Mouse (Mus musculus) limb, embryonic 15.5 days (tissue): ENCODE results near the gene Foxp1. TPM values are rescaled to one million over a fixed set of nuclear protein-coding genes. Genes with fewer than 3 reads are reported as not detected.

Experiments
- ATAC-seq: fragments of 200-750 bp; cut with Nextera tagmentation; 2 replicates; pipeline ENCODE4 v1.8.0; 2017; ENCODE audit warnings: low read depth, moderate TSS enrichment; ENCODE audit not compliant: insufficient number of reproducible peaks, low FRiP score, low TSS enrichment
- H3K27ac ChIP-seq: fragments of 300-500 bp; sonication (generic); 2 replicates; pipeline ENCODE4 v1.5.1; 2015; ENCODE audit warnings: moderate library complexity, mild to moderate bottlenecking, inconsistent platforms
- H3K27me3 ChIP-seq: fragments of 300-500 bp; sonication (generic); 2 replicates; pipeline ENCODE4 v1.6.1; 2015; ENCODE audit warnings: inconsistent platforms
- H3K36me3 ChIP-seq: fragments of 300-500 bp; sonication (generic); 2 replicates; pipeline ENCODE4 v1.6.1; 2015; ENCODE audit warnings: inconsistent platforms
- H3K4me1 ChIP-seq: fragments of 300-500 bp; sonication (generic); 2 replicates; pipeline ENCODE4 v1.6.1; 2015; ENCODE audit warnings: inconsistent platforms
- H3K4me2 ChIP-seq: fragments of 300-500 bp; sonication (generic); 2 replicates; pipeline ENCODE4 v1.6.1; 2015; ENCODE audit warnings: mild to moderate bottlenecking, inconsistent platforms
- H3K4me3 ChIP-seq: fragments of 300-500 bp; sonication (generic); 2 replicates; pipeline ENCODE4 v1.5.1; 2015; ENCODE audit warnings: mild to moderate bottlenecking, inconsistent platforms
- H3K9ac ChIP-seq: fragments of 300-500 bp; sonication (generic); 2 replicates; pipeline ENCODE4 v1.6.1; 2015; ENCODE audit warnings: inconsistent platforms
- H3K9me3 ChIP-seq: fragments of 300-500 bp; sonication (generic); 2 replicates; pipeline ENCODE4 v1.6.1; 2016; ENCODE audit warnings: inconsistent platforms
- WGBS: fragments of 180-500 bp; shearing (Covaris S2); methylation state at CpG from one replicate; pipeline ENCODE4 v1.1.7; 2015; 5-methylcytosine and 5-hydroxymethylcytosine counted together
- polyA plus RNA-seq: library from polyadenylated mRNA; unstranded; fragments of >200 nt; fragmentation: Nextera tagmentation; extraction: Ambion mirVana; gene quantifications from 2 replicates; pipeline ENCODE4 v1.2.1, GENCODE M21; 2015

Gene Foxp1
- polyA plus RNA-seq, 1 experiment from 2014 or later = 142 TPM

DNA sequence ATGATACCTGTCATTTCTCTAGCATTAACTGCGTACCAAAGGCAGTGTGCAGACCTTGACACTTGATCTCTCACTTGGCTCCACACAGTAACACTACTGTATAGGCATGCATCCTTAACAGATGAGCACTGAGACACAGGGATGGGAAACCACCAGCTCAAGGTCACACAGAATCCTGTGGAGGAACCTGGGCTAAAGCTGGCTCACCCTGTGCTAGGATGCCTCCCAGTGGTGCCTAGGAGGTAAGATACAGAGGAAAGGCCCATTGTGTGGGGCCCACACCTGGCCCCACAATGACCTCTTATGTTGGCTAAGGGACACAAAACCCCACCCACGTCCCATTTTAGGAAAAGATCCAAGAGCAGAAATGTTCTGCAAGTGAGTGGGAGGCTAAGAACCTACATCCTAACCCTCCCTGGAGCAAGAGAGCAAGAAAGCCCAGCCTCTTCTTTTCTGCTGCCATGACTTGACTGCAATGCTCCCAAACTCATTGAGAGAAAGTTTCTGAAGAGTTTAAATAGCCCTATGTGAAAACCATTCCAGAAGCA is 69.8 kb downstream of the Foxp1 start:
- H3K27ac ChIP-seq = no peak overlapping the region
- H3K4me3 ChIP-seq = no peak overlapping the region
- no peaks in the 10 kb centered on the region for H3K9me3 ChIP-seq
- no peaks in the 10 kb centered on the region for H3K27me3 ChIP-seq
- WGBS = 80% methylated on average over 2 of the region's 2 CpGs
- H3K36me3 ChIP-seq = no peaks in the 10 kb centered on the region; the same call in 1 of the 2 replicates
- H3K9ac ChIP-seq = no peak overlapping the region
- no peak for ATAC-seq
- peaks cover 19% of the 10 kb centered on the region; the same call in 1 of the 2 replicates for H3K4me1 ChIP-seq
- no peak overlapping the region for H3K4me2 ChIP-seq

DNA sequence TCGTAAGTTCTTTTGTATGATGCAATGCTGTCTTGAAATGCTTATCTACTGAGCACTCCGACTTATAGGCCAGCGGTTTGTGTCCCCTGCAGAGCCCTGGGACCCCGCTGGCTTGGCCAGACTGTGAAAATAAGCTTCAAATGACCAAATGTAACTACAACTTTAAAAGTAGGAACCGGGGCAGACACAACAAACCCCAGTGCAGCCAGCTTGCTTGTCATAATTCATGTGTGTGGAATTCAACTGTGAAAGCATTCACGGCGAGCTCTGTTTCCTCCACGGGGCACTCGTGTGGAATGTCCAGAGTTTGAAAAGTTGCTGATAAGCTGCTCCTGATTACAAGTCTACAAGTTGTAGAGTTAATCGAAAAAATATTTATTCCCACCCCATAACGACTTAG is 71.0 kb downstream of the Foxp1 start:
- Histone ChIP-seq H3K27ac (0 out of 2 replicates have a peak overlapping the region, but pooled peaks have one; percentile 7), H3K4me3 (no peak overlapping the region)
- ATAC-seq = no peak

DNA sequence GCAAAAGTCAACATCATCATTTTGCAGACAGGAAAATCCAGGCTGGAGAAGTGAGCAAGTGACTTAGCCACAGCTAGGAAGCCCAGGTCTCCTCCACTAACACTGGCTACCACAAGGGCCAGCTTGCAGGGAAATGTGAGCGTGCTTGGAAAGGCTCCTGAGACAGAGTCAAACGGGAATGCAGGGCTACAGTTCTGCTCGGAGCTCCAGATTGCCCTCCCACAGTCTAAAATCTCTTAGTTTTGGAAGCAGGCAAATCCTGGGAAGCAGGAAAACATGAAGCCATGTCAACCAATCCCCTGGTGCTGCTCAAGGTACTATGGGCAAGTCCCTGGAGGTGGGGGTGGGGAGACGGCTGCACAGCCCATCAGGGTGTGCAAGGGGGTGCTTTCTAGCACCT is 75.1 kb downstream of the Foxp1 start:
- Histone ChIP-seq H3K4me2 (no peak overlapping the region), H3K4me3 (no peak overlapping the region), H3K4me1 (peaks cover 13% of the 10 kb centered on the region; the same call in 1 of the 2 replicates), H3K9me3 (no peaks in the 10 kb centered on the region), H3K36me3 (no peaks in the 10 kb centered on the region; the same call in 1 of the 2 replicates), H3K27me3 (no peaks in the 10 kb centered on the region), H3K27ac (no peak overlapping the region), H3K9ac (no peak overlapping the region)
- 73% methylated on average over 4 of the region's 4 CpGs for WGBS
- ATAC-seq = no peak

More for the DNA sequence above, 71.0 kb downstream of the Foxp1 start:
- no peaks in the 10 kb centered on the region for H3K9me3 ChIP-seq
- no peaks in the 10 kb centered on the region for H3K27me3 ChIP-seq
- no peak overlapping the region for H3K4me2 ChIP-seq
- peaks cover 19% of the 10 kb centered on the region; the same call in 1 of the 2 replicates for H3K4me1 ChIP-seq
- no peaks in the 10 kb centered on the region; the same call in 1 of the 2 replicates for H3K36me3 ChIP-seq
- 36% methylated on average over 11 of the region's 11 CpGs for WGBS
- no peak overlapping the region for H3K9ac ChIP-seq

DNA sequence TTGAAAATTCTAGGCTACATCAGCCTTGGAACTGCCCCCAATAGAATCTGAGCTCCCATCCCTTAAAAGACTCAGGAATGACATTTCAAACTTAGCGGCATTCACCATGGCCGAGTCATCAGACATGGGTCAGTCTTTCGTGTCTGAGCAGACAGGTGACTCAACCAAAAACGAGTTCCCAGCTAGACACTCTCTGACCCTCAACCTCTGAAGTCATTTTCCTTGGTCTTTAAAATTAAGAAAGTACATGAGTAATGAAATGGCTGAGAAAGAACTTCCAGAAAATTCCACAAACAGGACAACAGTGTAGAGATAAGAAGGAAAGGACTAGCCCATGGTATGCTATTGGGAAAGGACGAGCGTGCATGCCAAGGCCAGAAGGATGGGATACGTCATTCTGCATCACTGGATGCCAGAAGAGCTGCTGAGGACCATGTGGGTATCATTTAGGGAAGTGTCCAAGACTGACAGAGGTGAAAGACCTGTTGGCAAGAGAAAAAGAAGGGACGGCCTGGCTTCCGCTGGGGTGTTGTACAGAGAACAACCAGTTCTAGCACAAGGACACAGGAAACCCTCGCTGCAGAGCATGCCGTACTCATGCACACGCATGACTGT is 75.6 kb downstream of the Foxp1 start:
- no peak overlapping the region for H3K4me2 ChIP-seq
- H3K27me3 ChIP-seq = no peaks in the 10 kb centered on the region
- H3K4me3 ChIP-seq = no peak overlapping the region
- H3K9ac ChIP-seq = no peak overlapping the region
- no peaks in the 10 kb centered on the region; the same call in 1 of the 2 replicates for H3K36me3 ChIP-seq
- WGBS = 88% methylated on average over 12 of the region's 12 CpGs
- H3K4me1 ChIP-seq = peaks cover 12% of the 10 kb centered on the region; the same call in 1 of the 2 replicates
- ATAC-seq = no peak
- no peak overlapping the region for H3K27ac ChIP-seq
- no peaks in the 10 kb centered on the region for H3K9me3 ChIP-seq

DNA sequence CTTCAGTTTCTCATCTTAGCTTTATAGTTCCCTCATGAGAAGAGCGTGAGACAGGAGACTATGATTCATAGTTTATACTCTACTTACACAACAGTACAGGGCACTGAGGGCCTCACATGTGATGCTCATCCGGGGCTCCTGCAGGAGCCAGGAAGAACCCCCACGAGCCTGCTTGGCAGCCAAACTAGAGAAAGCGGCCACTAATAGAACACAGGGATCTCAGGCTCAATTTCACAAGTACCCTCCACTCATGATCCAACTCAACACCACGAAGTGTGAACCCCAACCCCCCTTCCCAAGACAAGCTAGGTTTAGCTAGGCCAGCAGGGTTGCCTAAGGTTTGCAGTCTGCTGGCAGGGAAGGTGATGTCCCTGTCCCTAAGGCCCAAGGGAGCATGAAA is 79.1 kb downstream of the Foxp1 start:
- no peaks in the 10 kb centered on the region for H3K27me3 ChIP-seq
- H3K9ac ChIP-seq = no peak overlapping the region
- no peaks in the 10 kb centered on the region for H3K9me3 ChIP-seq
- WGBS = 66% methylated on average over 5 of the region's 5 CpGs
- no peak overlapping the region for H3K4me2 ChIP-seq
- no peaks in the 10 kb centered on the region; the same call in 1 of the 2 replicates for H3K36me3 ChIP-seq
- no peak for ATAC-seq
- no peak overlapping the region for H3K27ac ChIP-seq
- peaks cover 26% of the 10 kb centered on the region for H3K4me1 ChIP-seq
- H3K4me3 ChIP-seq = no peak overlapping the region

DNA sequence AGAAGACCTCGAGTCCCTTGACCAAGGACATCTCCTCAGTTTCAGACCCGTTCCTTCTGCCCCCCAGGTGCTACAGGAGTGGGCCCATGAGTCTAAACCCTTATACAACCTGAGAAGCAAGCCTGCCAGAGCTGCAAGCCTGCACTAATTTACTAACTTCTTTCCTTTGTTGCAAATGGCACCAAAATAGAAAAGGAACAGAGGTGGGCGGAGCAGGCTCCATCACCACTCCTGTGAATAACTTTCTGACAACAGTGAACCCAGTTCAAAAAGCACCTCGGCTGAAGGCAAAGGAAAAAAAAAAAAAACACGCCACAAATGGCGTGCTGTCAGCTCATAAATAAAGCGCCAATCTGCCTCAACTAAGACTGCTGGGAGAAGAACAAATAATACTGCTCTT is 81.4 kb downstream of the Foxp1 start:
- no peak for ATAC-seq
- Histone ChIP-seq H3K4me3 (no peak overlapping the region), H3K27ac (no peak overlapping the region), H3K27me3 (no peaks in the 10 kb centered on the region), H3K9ac (no peak overlapping the region), H3K4me2 (no peak overlapping the region), H3K4me1 (peaks cover 31% of the 10 kb centered on the region), H3K9me3 (no peaks in the 10 kb centered on the region), H3K36me3 (no peaks in the 10 kb centered on the region)
- WGBS = 49% methylated on average over 7 of the region's 7 CpGs

DNA sequence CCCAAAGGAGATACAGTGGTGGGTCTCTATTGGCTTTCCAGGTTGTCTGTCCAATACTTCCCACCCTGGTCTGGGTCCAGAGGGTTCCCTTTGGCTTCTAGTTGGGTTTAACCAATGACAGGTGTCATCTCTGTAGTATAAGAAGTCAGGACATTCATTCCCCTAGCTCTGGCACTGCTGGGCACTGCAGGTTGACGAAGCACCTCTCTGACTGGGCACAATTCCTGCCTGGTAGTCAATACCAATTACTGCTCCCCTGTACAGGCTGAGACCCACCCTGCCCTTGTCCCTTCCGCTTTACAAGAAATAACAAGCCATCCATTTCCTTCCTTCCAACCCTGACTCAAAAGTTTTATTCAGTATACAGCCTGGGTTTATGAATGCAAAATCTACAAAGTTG is 81.9 kb downstream of the Foxp1 start:
- no peak for ATAC-seq
- peaks cover 31% of the 10 kb centered on the region for H3K4me1 ChIP-seq
- no peaks in the 10 kb centered on the region for H3K9me3 ChIP-seq
- no peak overlapping the region for H3K4me2 ChIP-seq
- WGBS = 79% methylated on average over 2 of the region's 2 CpGs
- no peaks in the 10 kb centered on the region for H3K36me3 ChIP-seq
- H3K27ac ChIP-seq = peak overlapping the region; percentile 55; the same call in 1 of the 2 replicates
- H3K4me3 ChIP-seq = no peak overlapping the region
- H3K27me3 ChIP-seq = no peaks in the 10 kb centered on the region
- H3K9ac ChIP-seq = no peak overlapping the region

DNA sequence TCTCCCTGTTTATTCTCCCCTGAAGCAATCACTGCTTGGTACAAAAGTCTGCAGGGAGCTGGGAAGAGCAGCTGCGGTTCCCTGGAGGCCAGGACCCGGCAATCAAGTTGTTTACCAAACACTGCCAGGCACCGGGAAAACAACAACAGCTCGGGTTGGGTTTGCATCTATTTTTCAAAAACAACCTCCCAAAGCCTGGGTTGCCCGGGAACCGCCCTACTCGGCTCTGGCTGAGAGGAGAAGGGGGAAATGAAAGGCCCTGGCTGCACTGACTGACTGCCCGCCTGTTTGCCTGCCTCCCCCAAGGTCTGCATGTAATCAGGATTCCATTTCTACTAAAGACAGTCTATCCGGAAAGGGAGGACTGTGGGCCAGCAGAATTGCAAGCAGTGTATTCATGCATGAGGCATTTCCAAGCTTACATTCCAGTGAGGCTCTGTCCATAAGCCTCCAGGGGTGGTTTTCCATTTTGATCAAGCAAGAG is 82.6 kb downstream of the Foxp1 start:
- no peaks in the 10 kb centered on the region for H3K27me3 ChIP-seq
- H3K9ac ChIP-seq = no peak overlapping the region
- H3K4me1 ChIP-seq = peaks cover 31% of the 10 kb centered on the region
- H3K36me3 ChIP-seq = 0 out of 2 replicates have a peak, but pooled peaks cover 4% of the 10 kb centered on the region
- H3K4me2 ChIP-seq = no peak overlapping the region
- no peaks in the 10 kb centered on the region for H3K9me3 ChIP-seq
- no peak for ATAC-seq
- peak overlapping the region; percentile 55; the same call in 1 of the 2 replicates for H3K27ac ChIP-seq
- WGBS = 15% methylated on average over 9 of the region's 9 CpGs
- H3K4me3 ChIP-seq = no peak overlapping the region

DNA sequence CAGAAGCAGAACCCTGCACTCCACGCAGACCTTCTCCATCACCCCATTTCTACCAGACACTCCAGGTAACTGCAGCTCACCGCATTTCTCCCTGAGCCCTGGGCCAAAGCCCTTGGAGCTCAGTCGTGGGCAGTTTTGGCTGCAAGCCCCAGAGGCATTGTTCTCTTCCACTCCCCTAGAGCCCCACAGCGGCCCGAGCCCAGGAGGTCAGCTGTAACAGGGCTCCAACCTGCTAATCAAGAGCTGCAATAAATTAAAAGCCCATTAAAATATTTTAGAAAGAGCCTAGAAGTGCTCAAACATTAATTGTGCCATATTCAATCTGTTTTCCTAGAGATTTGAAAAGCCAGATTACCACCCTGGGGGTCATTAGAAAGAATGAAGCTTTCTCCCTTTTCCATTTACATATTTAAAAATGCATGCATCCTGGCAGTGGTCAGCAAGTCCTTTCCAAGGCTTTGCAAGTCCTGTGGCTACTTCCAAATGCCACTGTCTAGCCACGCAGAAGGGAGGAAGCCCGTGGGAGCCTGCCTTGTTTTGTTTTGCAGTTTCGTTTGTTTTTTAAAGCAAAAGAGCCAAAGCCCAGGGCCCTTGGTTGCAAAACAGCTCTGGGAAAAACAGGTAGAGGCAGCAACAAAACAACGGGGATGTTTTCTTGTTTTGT is 83.2 kb downstream of the Foxp1 start:
- WGBS = 30% methylated on average over 9 of the region's 9 CpGs
- Histone ChIP-seq H3K27ac (0 out of 2 replicates have a peak overlapping the region, but pooled peaks have one; percentile 55), H3K4me1 (peaks cover 31% of the 10 kb centered on the region), H3K4me2 (no peak overlapping the region), H3K9ac (no peak overlapping the region), H3K4me3 (no peak overlapping the region), H3K9me3 (no peaks in the 10 kb centered on the region), H3K36me3 (0 out of 2 replicates have a peak, but pooled peaks cover 9% of the 10 kb centered on the region), H3K27me3 (no peaks in the 10 kb centered on the region)
- ATAC-seq = no peak

DNA sequence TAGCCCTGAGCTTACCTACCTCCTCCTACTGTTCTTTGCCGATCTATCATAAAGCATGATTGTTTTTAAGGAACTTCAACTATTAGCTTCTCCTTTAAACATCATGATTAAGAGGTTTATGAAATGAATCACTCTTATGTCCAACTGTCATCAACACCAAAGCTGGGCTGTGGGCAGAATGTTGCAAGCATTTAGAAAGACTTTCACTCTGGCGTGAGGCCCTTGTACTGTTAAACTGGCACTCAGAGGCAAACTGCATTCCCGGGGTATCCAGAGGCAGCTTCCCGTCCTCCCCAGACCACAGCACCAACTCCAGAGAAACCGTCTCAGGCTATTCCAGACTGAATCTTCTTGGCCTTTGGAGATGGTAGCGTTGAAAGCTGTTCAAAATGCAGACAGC is 86.2 kb downstream of the Foxp1 start:
- Histone ChIP-seq H3K9me3 (no peaks in the 10 kb centered on the region), H3K4me2 (no peak overlapping the region), H3K27ac (no peak overlapping the region), H3K9ac (no peak overlapping the region), H3K4me3 (no peak overlapping the region), H3K36me3 (0 out of 2 replicates have a peak, but pooled peaks cover 9% of the 10 kb centered on the region), H3K4me1 (peaks cover 31% of the 10 kb centered on the region), H3K27me3 (no peaks in the 10 kb centered on the region)
- 86% methylated on average over 6 of the region's 6 CpGs for WGBS
- no peak for ATAC-seq

DNA sequence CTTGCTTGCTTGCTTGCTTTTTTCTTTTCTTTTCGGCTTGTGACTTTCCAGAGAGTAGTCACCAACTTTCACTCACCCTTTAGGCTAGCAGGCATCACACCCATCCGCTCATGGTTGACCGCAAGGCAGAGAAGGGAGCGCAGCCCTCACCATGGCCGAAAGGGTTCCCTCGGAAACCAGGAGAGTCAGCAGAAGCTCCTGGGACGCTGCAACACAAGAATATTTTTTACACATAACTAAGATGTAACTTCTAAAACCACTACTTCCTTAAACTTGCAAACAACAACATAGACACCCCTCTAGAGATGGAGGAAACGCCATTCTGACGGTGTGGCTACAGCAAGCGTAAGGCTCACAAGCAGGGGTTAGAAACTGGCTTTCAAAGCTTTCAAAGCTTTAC is 87.4 kb downstream of the Foxp1 start:
- Histone ChIP-seq H3K36me3 (0 out of 2 replicates have a peak, but pooled peaks cover 9% of the 10 kb centered on the region), H3K4me2 (no peak overlapping the region), H3K9me3 (no peaks in the 10 kb centered on the region), H3K4me1 (peaks cover 19% of the 10 kb centered on the region), H3K4me3 (no peak overlapping the region), H3K9ac (no peak overlapping the region), H3K27me3 (no peaks in the 10 kb centered on the region), H3K27ac (no peak overlapping the region)
- 95% methylated on average over 10 of the region's 10 CpGs for WGBS
- ATAC-seq = no peak

DNA sequence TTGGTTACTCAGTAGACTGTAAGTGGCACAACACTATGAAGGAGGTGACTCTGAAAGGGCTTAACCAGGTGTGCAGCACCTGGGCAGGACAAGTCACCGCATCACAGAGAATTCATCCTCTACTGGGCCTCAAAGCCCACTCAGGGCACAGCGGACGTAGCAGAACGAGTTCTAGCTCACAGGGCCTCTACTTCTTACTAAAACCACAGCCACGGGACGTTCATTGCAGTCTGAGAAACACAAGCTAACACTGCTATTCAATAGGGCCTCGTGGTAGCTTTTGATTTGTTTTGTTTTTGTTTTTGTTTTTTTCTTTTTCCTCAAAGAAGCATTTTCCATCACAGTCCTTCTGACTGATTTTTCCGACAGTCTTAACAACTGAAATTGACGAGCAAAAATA is 89.5 kb downstream of the Foxp1 start:
- WGBS = 88% methylated on average over 9 of the region's 9 CpGs
- no peak overlapping the region for H3K9ac ChIP-seq

More for the DNA sequence above, 89.5 kb downstream of the Foxp1 start:
- Histone ChIP-seq H3K27me3 (no peaks in the 10 kb centered on the region), H3K4me2 (no peak overlapping the region), H3K4me3 (no peak overlapping the region), H3K4me1 (peaks cover under 1% of the 10 kb centered on the region; the same call in 1 of the 2 replicates), H3K27ac (no peak overlapping the region), H3K36me3 (0 out of 2 replicates have a peak, but pooled peaks cover 9% of the 10 kb centered on the region), H3K9me3 (no peaks in the 10 kb centered on the region)
- ATAC-seq = no peak
